Mouse (Mus musculus): ENCODE measurements at regions not wholly inside any gene's neighbourhood (a gene's known extent, or its start where the extent isn't known, plus 50 kb on each side); places are given as distances from the start of the nearest gene placed in this dataset.

DNA sequence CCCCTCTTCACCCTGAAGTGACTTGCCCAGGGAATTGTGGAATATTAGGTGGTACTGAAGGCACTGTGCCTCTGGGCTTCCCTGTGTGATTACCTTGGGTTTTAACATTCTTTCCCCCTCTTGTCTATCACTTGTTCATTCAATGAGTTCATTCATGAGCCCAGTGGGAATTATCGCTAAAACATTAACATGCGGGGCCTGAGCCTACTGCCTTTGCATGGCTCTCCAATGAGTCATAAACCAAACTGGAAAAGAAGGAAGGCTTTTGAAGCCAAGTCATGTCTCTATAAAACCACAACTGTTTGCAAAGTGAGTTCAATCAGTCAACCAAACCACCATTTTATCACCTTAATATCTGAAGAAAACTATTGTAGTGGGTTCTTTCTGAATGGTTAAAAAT, 173.8 kb downstream of the Moxd1 start:
- Histone ChIP-seq H3K4me1 (replicated peaks) (peaks cover 4% of the 10 kb centered on the region; the same call in 1 of the 2 replicates), H3K9me3 (no peaks in the 10 kb centered on the region), H3K27ac (no peak overlapping the region), H3K4me3 (no peak overlapping the region), H3K27me3 (ENCODE audit: insufficient read depth, poor library complexity, severe bottlenecking) (no peaks in the 10 kb centered on the region), H3K36me3 (no peaks in the 10 kb centered on the region)
- WGBS: 90% methylated on average over 2 of the region's 2 CpGs
- DNase-seq (ENCODE audit: low spot score): no peak

DNA sequence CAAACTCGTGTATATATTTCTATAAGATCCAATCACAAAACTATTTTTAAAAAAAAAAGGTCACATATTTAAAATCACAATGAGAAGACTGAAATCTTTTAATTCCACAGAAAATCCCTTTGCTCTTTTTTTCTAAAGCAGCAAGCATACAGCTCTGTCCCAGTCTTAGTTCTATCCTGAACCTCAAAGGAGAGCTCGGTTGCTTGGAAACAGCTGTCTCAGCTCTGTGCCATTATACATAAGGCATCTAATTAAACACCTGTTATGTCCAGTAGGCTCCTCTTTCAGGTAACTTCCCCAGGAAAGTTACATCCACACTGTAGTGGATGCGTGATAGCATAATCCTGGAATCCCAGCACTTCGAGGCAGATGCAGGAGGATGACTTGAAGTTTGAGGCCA, 181.5 kb downstream of the Moxd1 start:
- peak overlapping the region; percentile 45; the same call in 1 of the 2 replicates for H3K27ac ChIP-seq
- H3K27me3 ChIP-seq (ENCODE audit: insufficient read depth, poor library complexity, severe bottlenecking): no peaks in the 10 kb centered on the region
- 80% methylated on average over 4 of the region's 4 CpGs for WGBS

DNA sequence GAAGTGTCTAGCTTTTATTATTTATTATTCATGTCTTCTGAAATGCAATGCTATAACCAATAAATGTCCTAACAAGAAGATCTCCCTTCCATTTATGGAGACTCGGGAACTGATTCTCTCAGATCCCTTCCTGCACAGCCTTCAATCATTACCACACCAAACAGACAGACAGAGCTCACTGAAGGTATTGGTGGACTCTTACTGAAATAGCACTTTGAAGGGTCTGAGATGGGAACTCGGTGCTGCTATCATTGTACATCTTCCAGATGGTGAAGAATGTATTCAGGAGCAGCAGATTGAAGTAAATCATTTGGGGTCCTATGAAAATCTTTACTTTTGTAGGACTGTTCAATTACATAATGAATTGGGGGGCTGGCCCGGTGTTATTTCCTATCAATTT, 183.6 kb downstream of the Moxd1 start:
- DNase-seq (ENCODE audit: low spot score): no peak
- H3K27me3 ChIP-seq (ENCODE audit: insufficient read depth, poor library complexity, severe bottlenecking): no peaks in the 10 kb centered on the region
- peak overlapping the region; percentile 83 for H3K27ac ChIP-seq
- H3K36me3 ChIP-seq: no peaks in the 10 kb centered on the region
- H3K4me3 ChIP-seq: no peak overlapping the region
- peaks cover 35% of the 10 kb centered on the region for H3K4me1 ChIP-seq (replicated peaks)
- WGBS: 50% methylated on average over 3 of the region's 3 CpGs
- H3K9me3 ChIP-seq: no peaks in the 10 kb centered on the region

More for the DNA sequence above, 181.5 kb downstream of the Moxd1 start:
- Histone ChIP-seq H3K4me3 (no peak overlapping the region), H3K36me3 (no peaks in the 10 kb centered on the region), H3K4me1 (replicated peaks) (peaks cover 37% of the 10 kb centered on the region), H3K9me3 (no peaks in the 10 kb centered on the region)
- DNase-seq (ENCODE audit: low spot score): no peak

DNA sequence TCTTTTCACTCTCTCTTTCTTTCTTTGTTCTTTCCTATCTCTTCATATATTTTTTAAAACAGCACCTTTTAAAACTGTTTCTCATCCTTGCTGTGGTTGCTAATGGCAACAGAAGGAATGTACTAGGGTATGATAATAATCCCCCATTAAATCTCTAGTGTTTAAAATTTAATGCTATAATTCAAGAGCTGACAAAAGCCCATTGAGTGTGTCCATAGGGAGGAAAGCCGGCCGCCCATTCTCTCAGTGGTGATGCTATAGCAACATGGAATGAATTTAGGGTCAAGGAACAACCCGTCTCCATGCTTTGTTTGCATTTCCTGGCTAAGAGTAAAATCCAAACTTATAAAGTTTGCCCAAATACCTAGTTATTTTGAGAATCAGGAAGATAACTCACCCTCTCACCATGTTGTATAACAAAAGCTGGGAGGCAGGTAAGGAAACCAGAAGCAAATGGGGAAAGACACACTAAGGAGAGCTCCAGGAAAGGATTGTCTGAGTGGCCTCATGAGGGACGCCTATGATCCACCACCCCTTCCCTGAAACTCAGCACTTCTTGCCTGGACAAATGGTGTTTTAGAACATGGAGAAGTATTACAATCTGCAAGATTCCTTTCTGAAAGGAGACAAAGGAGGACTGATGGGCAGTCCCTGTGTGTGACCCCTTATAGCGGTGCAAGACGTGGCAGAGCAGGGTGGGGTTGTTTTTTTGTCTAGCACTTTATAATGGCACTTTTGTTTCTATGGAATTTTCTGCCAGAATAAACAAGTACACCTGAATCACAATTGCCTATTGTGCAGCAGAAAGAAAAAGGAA, 184.3 kb downstream of the Moxd1 start:
- H3K9me3 ChIP-seq: no peaks in the 10 kb centered on the region
- H3K36me3 ChIP-seq: no peaks in the 10 kb centered on the region
- H3K4me1 ChIP-seq (replicated peaks): peaks cover 35% of the 10 kb centered on the region
- 35% methylated on average over 6 of the region's 6 CpGs for WGBS
- peak; percentile 55 for DNase-seq (ENCODE audit: low spot score)
- H3K27me3 ChIP-seq (ENCODE audit: insufficient read depth, poor library complexity, severe bottlenecking): no peaks in the 10 kb centered on the region
- H3K4me3 ChIP-seq: no peak overlapping the region
- peak overlapping the region; percentile 83 for H3K27ac ChIP-seq

DNA sequence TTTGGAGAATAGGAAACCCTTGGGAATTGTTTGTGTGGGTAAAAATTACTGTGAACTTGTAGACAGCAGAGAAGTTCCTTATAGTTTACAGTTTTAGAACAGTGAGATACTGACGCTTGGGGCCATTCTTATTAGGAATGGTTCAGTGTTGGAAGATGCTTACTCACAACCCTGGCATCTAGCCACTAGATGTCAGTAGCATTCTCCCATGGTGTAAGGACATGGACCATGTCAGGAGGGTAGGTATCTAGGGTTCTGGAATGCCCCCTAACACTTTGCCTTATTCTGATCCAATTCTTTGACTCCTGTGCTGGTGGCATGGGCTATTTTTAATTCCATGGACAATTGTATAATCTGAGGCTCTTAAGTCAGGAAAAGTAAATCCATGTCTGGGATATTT, 185.3 kb upstream of the Ccn2 start:
- Histone ChIP-seq H3K27me3 (ENCODE audit: insufficient read depth, poor library complexity, severe bottlenecking) (no peaks in the 10 kb centered on the region), H3K4me1 (replicated peaks) (peaks cover 33% of the 10 kb centered on the region), H3K36me3 (no peaks in the 10 kb centered on the region), H3K9me3 (no peaks in the 10 kb centered on the region), H3K27ac (no peak overlapping the region), H3K4me3 (no peak overlapping the region)
- peak; percentile 29 for DNase-seq (ENCODE audit: low spot score)
- 59% methylated on average over 1 of the region's 1 CpGs for WGBS

DNA sequence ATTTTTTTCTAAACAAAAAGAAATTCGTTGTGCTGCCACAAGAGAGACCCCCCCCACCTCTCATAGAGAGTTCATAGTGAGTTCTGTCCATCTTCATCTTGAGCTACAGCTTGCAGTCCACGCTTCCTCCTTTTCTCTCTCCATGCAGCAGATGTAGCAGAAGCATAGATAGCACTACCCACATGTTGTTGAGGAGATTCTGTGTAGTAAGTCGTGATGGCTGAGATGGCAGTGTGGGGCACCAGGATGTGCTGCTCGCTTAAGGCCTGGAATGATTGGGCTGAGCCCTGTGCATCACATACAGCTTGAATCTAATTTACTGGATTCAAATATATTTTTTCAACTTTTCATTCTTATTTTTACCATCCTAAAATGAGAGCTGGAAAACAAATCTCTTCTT, 184.4 kb upstream of the Ccn2 start:
- Histone ChIP-seq H3K27me3 (ENCODE audit: insufficient read depth, poor library complexity, severe bottlenecking) (no peaks in the 10 kb centered on the region), H3K27ac (no peak overlapping the region), H3K4me1 (replicated peaks) (peaks cover 31% of the 10 kb centered on the region), H3K36me3 (no peaks in the 10 kb centered on the region), H3K4me3 (no peak overlapping the region), H3K9me3 (no peaks in the 10 kb centered on the region)
- 85% methylated on average over 4 of the region's 4 CpGs for WGBS
- DNase-seq (ENCODE audit: low spot score): no peak

DNA sequence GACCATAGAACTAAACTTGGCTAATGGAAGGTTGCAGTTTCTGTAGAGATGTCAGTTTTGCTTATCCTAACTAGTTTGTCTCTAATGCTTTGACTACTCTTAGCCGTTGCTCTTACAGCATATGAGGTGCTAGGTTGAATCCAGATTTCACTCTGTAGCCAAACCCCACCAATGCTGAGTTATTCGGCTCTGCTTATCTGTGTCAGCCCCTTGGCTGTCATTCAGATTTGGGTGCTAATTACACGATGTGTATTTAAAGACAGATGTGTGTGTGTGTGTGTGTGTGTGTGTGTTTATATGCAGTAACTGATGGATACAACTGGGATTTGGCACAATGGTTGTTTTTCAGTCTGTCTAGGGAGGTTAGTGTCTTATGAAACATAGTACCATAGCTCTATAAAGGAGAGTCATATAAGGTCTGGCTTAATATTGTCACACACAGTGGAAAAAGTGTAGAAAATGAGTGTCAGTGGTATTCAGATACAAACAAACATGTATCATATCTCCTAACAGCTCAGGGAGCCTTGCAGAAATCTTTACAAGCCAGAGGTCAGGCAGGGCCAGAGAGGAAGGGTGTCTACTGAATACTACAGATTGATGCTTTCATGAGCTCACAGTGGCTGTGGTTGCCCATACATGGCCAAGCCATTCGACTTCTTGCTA, 172.6 kb upstream of the Ccn2 start:
- Histone ChIP-seq H3K27me3 (ENCODE audit: insufficient read depth, poor library complexity, severe bottlenecking) (no peaks in the 10 kb centered on the region), H3K36me3 (no peaks in the 10 kb centered on the region), H3K4me3 (no peak overlapping the region), H3K9me3 (no peaks in the 10 kb centered on the region), H3K4me1 (replicated peaks) (no peaks in the 10 kb centered on the region), H3K27ac (no peak overlapping the region)
- no peak for DNase-seq (ENCODE audit: low spot score)
- WGBS: 82% methylated on average over 4 of the region's 4 CpGs

DNA sequence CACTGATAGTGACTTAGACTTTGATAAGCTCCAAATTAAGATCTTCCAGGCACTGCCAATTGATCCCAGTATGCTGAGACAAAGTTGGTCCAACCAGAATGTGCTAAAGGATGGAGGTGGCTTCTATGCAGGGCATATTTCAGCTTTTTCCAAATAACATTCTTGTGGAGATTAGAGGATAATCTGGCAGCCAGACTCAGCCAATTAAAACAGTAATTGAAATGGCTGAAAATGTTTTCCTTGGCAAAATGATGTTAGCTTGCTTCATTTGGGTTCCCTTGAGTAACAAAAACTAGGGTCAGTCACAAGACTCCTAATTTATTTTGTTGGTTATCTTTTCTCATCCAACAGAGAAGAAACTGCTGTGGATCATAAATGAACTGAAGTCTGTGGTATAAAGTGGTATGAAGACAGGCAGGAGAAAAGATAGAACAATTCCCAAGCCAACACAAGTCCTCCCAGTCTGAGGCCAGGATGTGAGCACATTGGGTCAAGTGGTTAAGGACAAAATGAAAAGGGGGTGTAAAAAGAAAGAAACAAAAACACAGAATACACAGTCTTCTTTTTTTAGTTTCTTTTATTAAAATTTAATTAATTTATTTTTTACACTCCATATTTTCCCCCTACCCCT, 161.4 kb upstream of the Ccn2 start:
- Histone ChIP-seq H3K27me3 (ENCODE audit: insufficient read depth, poor library complexity, severe bottlenecking) (no peaks in the 10 kb centered on the region), H3K9me3 (no peaks in the 10 kb centered on the region), H3K4me3 (no peak overlapping the region), H3K36me3 (no peaks in the 10 kb centered on the region), H3K4me1 (replicated peaks) (no peaks in the 10 kb centered on the region), H3K27ac (no peak overlapping the region)
- no peak for DNase-seq (ENCODE audit: low spot score)

DNA sequence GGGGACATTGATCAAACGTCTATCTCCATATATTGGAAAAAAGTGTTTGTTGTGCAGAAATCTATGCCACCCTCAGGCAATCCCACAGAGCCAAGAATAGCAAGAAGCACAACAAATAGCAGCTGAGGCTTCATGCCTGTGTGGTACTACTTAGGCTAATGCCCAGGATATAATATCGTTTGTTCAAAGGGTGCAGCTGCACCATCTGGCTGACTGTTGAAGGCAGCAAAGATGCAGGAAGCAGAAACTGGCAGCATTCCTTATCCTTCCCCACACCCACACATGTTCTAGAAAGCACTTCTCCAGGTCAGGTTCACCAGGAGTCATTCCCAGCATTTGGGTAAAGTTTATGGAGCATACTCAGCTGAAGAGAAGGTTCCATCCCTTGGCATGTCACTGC, 158.1 kb upstream of the Ccn2 start:
- WGBS: 79% methylated on average over 2 of the region's 2 CpGs
- H3K36me3 ChIP-seq: no peaks in the 10 kb centered on the region
- H3K27ac ChIP-seq: no peak overlapping the region
- no peak for DNase-seq (ENCODE audit: low spot score)
- no peaks in the 10 kb centered on the region for H3K27me3 ChIP-seq (ENCODE audit: insufficient read depth, poor library complexity, severe bottlenecking)
- no peaks in the 10 kb centered on the region for H3K4me1 ChIP-seq (replicated peaks)
- H3K4me3 ChIP-seq: no peak overlapping the region
- H3K9me3 ChIP-seq: no peaks in the 10 kb centered on the region

DNA sequence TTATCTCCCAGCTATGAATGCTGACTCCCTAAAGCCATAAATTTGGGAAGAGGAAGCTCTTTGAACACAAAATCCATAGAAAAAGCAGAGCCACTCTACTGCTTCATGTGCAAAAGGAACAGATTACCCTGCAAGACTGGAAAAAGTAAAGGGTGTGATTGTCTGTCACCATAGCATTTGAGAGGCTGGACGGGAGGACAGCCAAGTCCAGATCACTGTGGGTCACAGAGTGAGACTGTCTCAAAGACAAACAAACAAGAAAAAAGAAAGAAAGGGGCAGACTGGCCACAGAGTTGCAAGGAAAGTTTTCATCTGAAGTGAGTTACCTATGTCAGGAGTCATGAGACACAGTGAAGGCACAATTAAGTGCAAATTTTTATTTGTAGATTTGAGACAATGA, 150.7 kb upstream of the Ccn2 start:
- no peaks in the 10 kb centered on the region for H3K4me1 ChIP-seq (replicated peaks)
- peaks cover 2% of the 10 kb centered on the region; the same call in 1 of the 2 replicates for H3K9me3 ChIP-seq
- 46% methylated on average over 1 of the region's 1 CpGs for WGBS
- H3K27ac ChIP-seq: no peak overlapping the region
- no peaks in the 10 kb centered on the region for H3K36me3 ChIP-seq
- no peak for DNase-seq (ENCODE audit: low spot score)
- H3K4me3 ChIP-seq: no peak overlapping the region
- H3K27me3 ChIP-seq (ENCODE audit: insufficient read depth, poor library complexity, severe bottlenecking): no peaks in the 10 kb centered on the region

DNA sequence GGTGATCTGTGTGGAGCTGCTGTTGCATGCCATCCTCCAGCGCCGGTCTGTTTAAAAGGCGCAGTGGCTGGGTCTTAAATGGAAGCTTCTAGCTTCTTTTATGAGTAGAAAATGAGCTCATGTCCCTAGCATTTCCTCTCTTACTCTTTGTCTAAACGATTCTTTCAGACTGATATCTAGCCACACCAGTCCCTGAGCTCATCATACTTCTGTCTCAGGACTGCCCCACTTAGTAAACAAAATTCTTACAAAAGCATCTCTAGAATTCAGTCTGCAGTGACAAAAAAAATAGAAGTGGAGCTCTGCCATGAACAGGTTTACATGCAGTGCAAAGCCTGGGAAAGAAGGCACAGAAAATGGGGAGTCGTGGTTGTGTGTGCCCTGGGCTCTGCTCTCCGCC, 150.2 kb upstream of the Ccn2 start:
- no peak overlapping the region for H3K27ac ChIP-seq
- no peak for DNase-seq (ENCODE audit: low spot score)
- H3K9me3 ChIP-seq: peaks cover 6% of the 10 kb centered on the region; the same call in 1 of the 2 replicates
- H3K36me3 ChIP-seq: no peaks in the 10 kb centered on the region
- WGBS: 89% methylated on average over 6 of the region's 6 CpGs
- no peak overlapping the region for H3K4me3 ChIP-seq
- H3K4me1 ChIP-seq (replicated peaks): no peaks in the 10 kb centered on the region
- H3K27me3 ChIP-seq (ENCODE audit: insufficient read depth, poor library complexity, severe bottlenecking): no peaks in the 10 kb centered on the region

DNA sequence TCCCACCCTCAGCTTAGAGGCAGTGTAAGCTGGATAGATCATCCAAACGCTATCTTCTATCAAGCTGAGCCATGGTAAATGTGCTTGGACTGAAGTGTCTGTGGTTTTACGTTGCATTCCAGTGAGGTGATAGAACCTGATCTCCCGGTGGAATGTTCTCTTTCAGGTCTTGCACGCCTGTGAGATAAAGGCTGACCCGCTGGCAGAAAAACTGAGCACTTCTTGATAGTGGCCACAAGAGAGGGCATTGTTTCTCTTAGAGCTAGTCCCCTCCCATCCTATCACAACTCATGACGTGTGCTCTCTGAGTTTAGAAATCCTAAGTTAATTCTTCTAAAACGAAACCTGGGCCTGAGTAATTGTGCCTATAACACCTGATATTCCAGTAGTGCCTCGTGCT, 149.1 kb upstream of the Ccn2 start:
- no peak for DNase-seq (ENCODE audit: low spot score)
- Histone ChIP-seq H3K36me3 (no peaks in the 10 kb centered on the region), H3K4me3 (no peak overlapping the region), H3K4me1 (replicated peaks) (no peaks in the 10 kb centered on the region), H3K27me3 (ENCODE audit: insufficient read depth, poor library complexity, severe bottlenecking) (no peaks in the 10 kb centered on the region), H3K9me3 (peaks cover 7% of the 10 kb centered on the region; the same call in 1 of the 2 replicates), H3K27ac (no peak overlapping the region)
- 79% methylated on average over 8 of the region's 8 CpGs for WGBS

DNA sequence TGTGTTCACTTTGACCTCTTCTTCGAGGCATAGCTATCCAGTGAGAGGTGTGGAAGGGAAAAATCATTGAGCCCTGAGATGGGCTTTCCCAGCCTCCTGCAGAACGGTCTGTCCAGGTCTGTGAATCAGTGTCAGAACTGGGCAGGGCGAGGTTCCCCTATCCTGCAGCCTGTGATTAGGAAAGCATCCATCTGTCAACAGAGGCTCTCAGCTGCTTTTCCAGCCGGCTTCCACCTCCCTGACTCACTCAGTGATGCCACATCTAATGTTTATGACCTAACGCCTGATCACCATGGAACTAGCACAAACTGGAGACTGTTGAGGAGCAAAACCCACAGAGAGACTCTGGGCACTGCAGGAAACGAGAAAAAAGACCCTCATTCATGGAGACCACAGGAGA, 148.1 kb upstream of the Ccn2 start:
- no peak overlapping the region for H3K27ac ChIP-seq
- peaks cover 7% of the 10 kb centered on the region; the same call in 1 of the 2 replicates for H3K9me3 ChIP-seq
- H3K36me3 ChIP-seq: no peaks in the 10 kb centered on the region
- H3K4me3 ChIP-seq: no peak overlapping the region
- no peaks in the 10 kb centered on the region for H3K27me3 ChIP-seq (ENCODE audit: insufficient read depth, poor library complexity, severe bottlenecking)
- H3K4me1 ChIP-seq (replicated peaks): no peaks in the 10 kb centered on the region
- 77% methylated on average over 6 of the region's 6 CpGs for WGBS
- no peak for DNase-seq (ENCODE audit: low spot score)

Data from hindbrain, embryonic 10.5 days (tissue).